Mouse (Mus musculus) C2C12 (cell line): ENCODE measurements around the gene Ttpal. TPM values are rescaled to one million over a fixed set of nuclear protein-coding genes. Genes with fewer than 3 reads are reported as not detected.

Experiments
- H3K27me3 ChIP-seq: one replicate; pipeline ENCODE4 v1.6.1; 2011; ENCODE audit not compliant: control insufficient read depth, insufficient read depth, insufficient read length
- H3K36me3 ChIP-seq: one replicate; pipeline ENCODE4 v1.6.1; 2011; ENCODE audit not compliant: control insufficient read depth, insufficient read depth
- H3K4me3 ChIP-seq: one replicate; pipeline ENCODE4 v1.5.1; 2011; ENCODE audit warnings: mild to moderate bottlenecking, control low read depth; ENCODE audit not compliant: poor library complexity, insufficient read depth, severe bottlenecking
- H3K79me2 ChIP-seq: one replicate; pipeline ENCODE4 v1.6.1; 2011; ENCODE audit not compliant: control insufficient read depth, insufficient read depth
- H3K79me3 ChIP-seq: one replicate; pipeline ENCODE4 v1.6.1; 2011; ENCODE audit warnings: low read depth, control low read depth
- H3ac ChIP-seq: one replicate; pipeline ENCODE3; 2011; ENCODE audit warnings: low read depth; ENCODE audit not compliant: control insufficient read depth, insufficient read length
- CEBPB ChIP-seq: IDR thresholded peaks from one replicate; pipeline ENCODE4 v1.6.1; 2011; ENCODE audit warnings: low read depth, mild to moderate bottlenecking, control low read depth, moderate library complexity
- CTCF ChIP-seq: IDR thresholded peaks from one replicate; pipeline ENCODE4 v1.5.1; 2011; ENCODE audit not compliant: control insufficient read depth, insufficient read depth, insufficient read length
- FOSL1 ChIP-seq: IDR thresholded peaks from one replicate; pipeline ENCODE4 v1.8.0; 2011; ENCODE audit warnings: mild to moderate bottlenecking, low read length; ENCODE audit not compliant: poor library complexity, insufficient read depth, severe bottlenecking
- MAX ChIP-seq: IDR thresholded peaks from one replicate; pipeline ENCODE4 v1.6.1; 2011; ENCODE audit warnings: mild to moderate bottlenecking, control low read depth
- MYOD1 ChIP-seq: IDR thresholded peaks from one replicate; pipeline ENCODE4 v1.6.1; 2011; ENCODE audit warnings: low read depth; ENCODE audit not compliant: control insufficient read depth, insufficient read length
- MYOG ChIP-seq: IDR thresholded peaks from one replicate; pipeline ENCODE4 v1.6.1; 2011; ENCODE audit not compliant: control insufficient read depth, insufficient read length; ENCODE audit errors: extremely low read depth
- USF1 ChIP-seq: IDR thresholded peaks from one replicate; pipeline ENCODE4 v1.6.1; 2011; ENCODE audit warnings: low read depth, mild to moderate bottlenecking, control low read depth, moderate library complexity
- polyA plus RNA-seq: library from polyadenylated mRNA; unstranded; fragments of >200 nt; fragmentation: generic; extraction: Trizol; gene quantifications from one replicate; pipeline ENCODE4 v1.2.1, GENCODE M21; 2012; ENCODE audit warnings: missing spikeins

Gene Ttpal
- polyA plus RNA-seq, 1 experiment = 15.1 TPM

- H3K79me2 ChIP-seq = no peaks in the 10 kb centered on the region
- H3K27me3 ChIP-seq = no peaks in the 10 kb centered on the region
- H3K36me3 ChIP-seq = peaks cover 74% of the 10 kb centered on the region
Observed at GRCm38 (mm10) chr2:163631223-163631622, 29.1 kb downstream of the Ttpal start.

DNA sequence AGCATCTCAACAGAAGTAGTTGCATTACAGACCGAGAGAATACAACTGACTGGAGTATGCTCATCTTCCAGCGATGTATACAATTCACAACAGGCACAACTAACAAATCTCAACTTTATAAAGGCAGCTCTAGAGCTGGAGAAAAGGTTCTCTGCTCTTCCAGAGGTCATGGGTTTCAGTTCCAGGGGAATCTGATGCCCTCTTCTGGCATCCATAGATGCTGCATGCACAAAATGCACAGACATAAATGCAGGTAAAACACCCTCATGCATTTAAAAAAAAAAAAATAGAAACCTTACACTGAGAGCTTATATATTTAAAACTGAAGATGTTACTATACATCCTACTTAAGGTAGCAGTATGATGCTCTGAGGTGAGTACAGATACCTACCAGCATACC, 29.6 kb downstream of the Ttpal start:
- Histone ChIP-seq H3K27me3 (no peaks in the 10 kb centered on the region), H3K4me3 (no peak overlapping the region), H3K79me3 (no peaks in the 10 kb centered on the region), H3K36me3 (peaks cover 73% of the 10 kb centered on the region), H3ac (no peak overlapping the region), H3K79me2 (peaks cover 3% of the 10 kb centered on the region)
- TF ChIP-seq MAX (no peak), MYOG (no peak), FOSL1 (no peak), CEBPB (no peak), USF1 (no peak), CTCF (no peak)

More at GRCm38 (mm10) chr2:163631223-163631622, 29.1 kb downstream of the Ttpal start:
- no peak overlapping the region for H3ac ChIP-seq
- H3K79me3 ChIP-seq = no peaks in the 10 kb centered on the region
- no peak overlapping the region for H3K4me3 ChIP-seq
- TF ChIP-seq USF1 (no peak), CEBPB (no peak), MYOD1 (no peak), FOSL1 (no peak), CTCF (no peak), MYOG (no peak), MAX (no peak)

DNA sequence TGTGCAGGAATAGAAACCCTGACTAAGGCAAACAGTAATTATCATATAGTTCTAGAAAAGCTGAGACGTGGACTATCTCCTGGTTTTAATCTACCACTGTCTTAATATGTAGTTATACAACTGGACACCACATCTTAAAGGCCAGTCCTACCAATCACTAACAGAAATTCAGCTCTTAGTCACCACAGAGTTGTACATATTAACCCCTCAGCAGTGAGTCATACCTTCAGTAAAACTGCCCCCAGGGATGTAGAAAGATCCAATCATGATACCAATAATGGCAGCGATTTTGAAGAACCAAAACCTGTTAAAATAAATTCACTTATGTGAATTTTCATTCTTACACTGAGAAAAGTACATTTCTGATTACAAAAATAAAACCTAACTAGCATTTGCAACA, 32.1 kb downstream of the Ttpal start:
- Histone ChIP-seq H3ac (no peak overlapping the region), H3K79me2 (peaks cover 27% of the 10 kb centered on the region), H3K4me3 (no peak overlapping the region), H3K79me3 (peaks cover 10% of the 10 kb centered on the region), H3K27me3 (no peaks in the 10 kb centered on the region), H3K36me3 (peaks cover 58% of the 10 kb centered on the region)
- TF ChIP-seq FOSL1 (no peak), CTCF (no peak), MYOD1 (no peak), MAX (no peak), USF1 (no peak), CEBPB (no peak), MYOG (no peak)

DNA sequence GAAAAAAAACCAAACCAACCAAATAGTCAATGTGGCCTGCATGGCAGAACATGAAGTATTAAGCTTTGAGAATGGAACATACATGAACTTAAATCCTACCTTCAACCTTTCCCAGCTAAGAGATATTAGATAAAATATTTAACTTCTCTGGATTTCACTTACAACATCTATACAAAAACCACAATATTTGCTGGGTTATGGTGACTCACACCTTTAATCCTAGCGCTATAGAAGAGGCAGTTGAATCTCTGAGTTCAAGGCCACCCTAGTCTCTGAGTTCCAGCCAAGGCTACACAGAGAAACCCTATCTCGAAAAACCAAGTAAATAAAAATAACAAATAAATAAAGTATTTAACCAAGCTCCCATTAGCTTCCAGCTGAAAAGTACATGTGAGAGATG, 33.9 kb downstream of the Ttpal start:
- no peak for TF ChIP-seq CTCF
- no peak for TF ChIP-seq MAX
- TF ChIP-seq MYOD1 = no peak
- no peak for TF ChIP-seq CEBPB
- no peak for TF ChIP-seq FOSL1
- no peak for TF ChIP-seq MYOG

GRCm38 (mm10) chr2:163637655-163638266, 35.6 kb downstream of the Ttpal start:
- Histone ChIP-seq H3K36me3 (peaks cover 25% of the 10 kb centered on the region), H3ac (no peak overlapping the region), H3K79me2 (peaks cover 63% of the 10 kb centered on the region), H3K4me3 (no peak overlapping the region), H3K27me3 (no peaks in the 10 kb centered on the region), H3K79me3 (peaks cover 19% of the 10 kb centered on the region)
- TF ChIP-seq MAX (no peak), FOSL1 (no peak), MYOG (no peak), MYOD1 (no peak), USF1 (no peak)

More for the DNA sequence above, 33.9 kb downstream of the Ttpal start:
- peaks cover 12% of the 10 kb centered on the region for H3K79me3 ChIP-seq
- peaks cover 41% of the 10 kb centered on the region for H3K36me3 ChIP-seq
- no peaks in the 10 kb centered on the region for H3K27me3 ChIP-seq
- H3ac ChIP-seq = no peak overlapping the region
- peaks cover 46% of the 10 kb centered on the region for H3K79me2 ChIP-seq
- H3K4me3 ChIP-seq = no peak overlapping the region

DNA sequence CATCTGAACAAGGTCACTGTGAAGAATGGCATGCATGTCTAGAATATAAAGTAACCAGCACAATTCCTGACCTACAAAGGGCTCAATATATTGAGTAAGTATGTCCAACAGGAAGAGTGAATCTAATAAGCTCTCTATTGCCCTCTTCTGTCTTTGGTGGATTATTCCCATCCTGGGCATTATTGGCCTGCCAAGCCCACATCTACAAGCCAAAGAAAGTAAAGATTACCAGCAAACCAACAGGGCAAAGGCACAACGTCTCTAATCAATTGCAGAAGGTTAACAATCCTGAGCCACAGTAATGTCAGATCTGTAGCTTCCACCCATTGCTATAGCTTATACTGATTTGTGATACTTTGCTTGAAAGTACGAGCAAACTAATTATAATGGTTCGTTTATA, 38.4 kb downstream of the Ttpal start:
- H3K79me3 ChIP-seq = peaks cover 30% of the 10 kb centered on the region
- H3K27me3 ChIP-seq = no peaks in the 10 kb centered on the region
- no peak overlapping the region for H3ac ChIP-seq
- peaks cover 80% of the 10 kb centered on the region for H3K79me2 ChIP-seq
- H3K36me3 ChIP-seq = peaks cover 17% of the 10 kb centered on the region
- H3K4me3 ChIP-seq = no peak overlapping the region
- TF ChIP-seq CTCF = no peak
- TF ChIP-seq USF1 = no peak
- TF ChIP-seq MYOG = no peak
- no peak for TF ChIP-seq CEBPB
- no peak for TF ChIP-seq MYOD1
- TF ChIP-seq FOSL1 = no peak
- TF ChIP-seq MAX = no peak
